Mouse (Mus musculus): Measurements from ENCODE around the gene Slc5a3.

DNA sequence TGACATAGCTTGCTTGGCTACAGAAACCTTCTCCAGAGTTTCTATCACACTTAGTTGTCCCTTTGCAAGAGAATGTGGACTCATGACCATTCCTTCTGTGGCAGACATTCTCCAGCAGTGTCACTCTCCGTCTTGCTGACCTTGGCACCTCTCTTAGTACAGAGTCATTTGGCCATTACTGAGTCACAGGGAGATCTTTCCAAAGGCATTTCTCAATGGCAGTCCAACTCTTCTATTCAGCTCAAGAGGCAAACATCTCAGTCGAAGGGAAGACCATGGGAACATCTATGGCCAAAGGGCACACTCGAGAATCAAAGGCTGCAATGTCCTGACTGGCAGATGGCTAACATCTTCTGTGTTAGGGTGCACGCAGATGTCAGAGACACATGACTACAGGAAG is 74.4 kb downstream of the Slc5a3 start:
- TF ChIP-seq CTCF (IDR thresholded peaks at IDR 0.05) (no peak), POLR2A (IDR thresholded peaks at IDR 0.05; ENCODE audit: insufficient read depth, low read depth, low read length) (no peak)
